Mouse (Mus musculus) CD4-positive naive resting alpha-beta T cell, adult 57 days (primary cell): Measurements from ENCODE around the gene Thumpd1. TPM values are rescaled to one million over a fixed set of nuclear protein-coding genes. Genes with fewer than 3 reads are reported as not detected.

ENCODE experiments used
- total RNA-seq: library from RNA; stranded (reverse); gene quantifications from one replicate; pipeline ENCODE4 v1.2.4, GENCODE M21; 2023

The Thumpd1 gene
- 108 TPM for total RNA-seq

GRCm38 (mm10) chr7:119720253-119720946 is at the start of gene Thumpd1:
Gene Thumpd1 (minus strand): TSS chr7:119720798.

GRCm38 (mm10) chr7:119760527-119760951 is 39.9 kb upstream of the Thumpd1 start, which contains the start of gene Acsm3:
Gene Acsm3 (plus strand): TSS chr7:119760923.

GRCm38 (mm10) chr7:119689726-119690125 is 30.9 kb downstream of the Thumpd1 start, which contains the start of gene Acsm4:
Gene Acsm4 (plus strand): TSS chr7:119690026.

Other genes starting within 250 kb of the Thumpd1 start
- gene Umod, start 241.5 kb downstream of the Thumpd1 start, total RNA-seq: not detected
- gene Acsm5, start 201.3 kb downstream of the Thumpd1 start, total RNA-seq: not detected
- gene Pdilt, start 197.3 kb downstream of the Thumpd1 start, total RNA-seq: not detected
- not detected for gene Acsm2, start 166.5 kb downstream of the Thumpd1 start, total RNA-seq
- gene Acsm1, start 113.8 kb downstream of the Thumpd1 start, total RNA-seq: not detected
- gene Acsm4, start 30.8 kb downstream of the Thumpd1 start, total RNA-seq: not detected
- not detected for gene Acsm3, start 40.1 kb upstream of the Thumpd1 start, total RNA-seq
- 66.6 TPM for gene Rexo5, start 73.2 kb upstream of the Thumpd1 start, total RNA-seq
- 7.4 TPM for gene Eri2, start 73.3 kb upstream of the Thumpd1 start, total RNA-seq
- gene Lyrm1, start 175.1 kb upstream of the Thumpd1 start, total RNA-seq: 4.4 TPM
- 19.5 TPM for gene Dcun1d3, start 175.5 kb upstream of the Thumpd1 start, total RNA-seq